Mouse (Mus musculus) hematopoietic stem cell, adult 5-6 weeks (primary cell): ENCODE data around the gene Zfand2b. TPM values are rescaled to one million over a fixed set of nuclear protein-coding genes. Genes with fewer than 3 reads are reported as not detected.

Experiments used
- ATAC-seq, 2 experiments: fragments of 125-278 bp in 1 of 2; replicated peaks in 1 of 2; 2 replicates each; pipeline ENCODE4 v1.8.0; 2016 to 2017; ENCODE audit warnings: inconsistent platforms in 2 of 2, mild to moderate bottlenecking in 2 of 2, moderate number of reproducible peaks in 2 of 2, low read depth in 1 of 2, moderate TSS enrichment in 1 of 2; ENCODE audit not compliant: low FRiP score in 2 of 2, poor library complexity in 2 of 2, severe bottlenecking in 2 of 2, insufficient read depth in 1 of 2, low TSS enrichment in 1 of 2
- total RNA-seq: library from RNA; stranded (forward); fragments of 172-1452, 232-1000 nt; gene quantifications from 2 replicates; pipeline ENCODE4 v1.2.3, GENCODE M21; 2017

The Zfand2b gene
- total RNA-seq: 38.0 and 43.7 TPM in 2 replicates

DNA sequence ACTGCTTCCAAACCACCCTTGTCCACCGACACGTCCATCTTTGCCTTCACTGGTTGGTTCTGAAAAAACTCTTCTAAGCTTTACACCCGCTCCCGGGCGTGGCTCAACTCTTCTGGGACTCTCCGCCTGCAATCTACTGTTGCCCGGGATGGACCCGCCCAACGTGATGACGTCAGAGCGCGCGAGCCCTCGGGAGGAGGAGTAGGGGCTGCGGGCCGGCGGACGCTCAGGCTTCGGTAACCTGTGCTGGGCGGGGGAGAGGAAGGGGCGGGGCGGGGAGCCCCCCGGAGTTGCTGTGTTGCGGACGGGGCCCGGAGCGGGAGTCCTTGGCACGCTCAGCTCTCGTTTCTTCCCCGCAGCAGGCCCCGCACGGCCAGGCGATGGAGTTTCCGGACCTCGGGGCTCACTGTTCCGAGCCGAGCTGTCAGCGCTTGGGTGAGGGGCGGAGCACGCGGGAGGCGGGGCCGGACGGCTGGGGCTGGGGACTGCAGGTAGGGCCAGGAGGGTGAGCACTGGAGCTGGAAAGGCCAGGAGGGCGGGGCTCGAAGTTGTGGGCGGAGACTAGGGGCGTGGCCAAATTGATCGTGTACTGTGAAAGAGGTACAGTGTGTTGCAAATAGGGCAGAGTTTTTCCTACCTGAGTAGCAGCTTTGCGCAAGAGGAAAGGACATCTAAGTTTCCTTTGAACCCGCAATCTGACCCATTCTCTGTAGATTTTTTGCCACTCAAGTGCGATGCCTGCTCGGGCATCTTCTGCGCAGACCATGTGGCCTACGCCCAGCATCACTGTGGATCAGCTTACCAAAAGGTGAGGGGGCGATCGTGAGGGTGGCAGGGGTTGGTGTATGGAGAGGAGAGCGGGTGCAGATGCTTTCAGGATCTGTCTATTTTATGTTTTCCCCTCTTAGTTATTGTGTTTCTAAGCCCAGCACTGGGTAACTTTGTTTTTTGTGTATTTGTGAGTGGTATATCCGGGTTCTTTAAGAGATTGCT is at the start of gene Zfand2b:
Gene Zfand2b (plus strand): TSS at position 175 of the 993 bp plus-strand sequence.
- ATAC-seq: peak; percentile 92 to 93

DNA sequence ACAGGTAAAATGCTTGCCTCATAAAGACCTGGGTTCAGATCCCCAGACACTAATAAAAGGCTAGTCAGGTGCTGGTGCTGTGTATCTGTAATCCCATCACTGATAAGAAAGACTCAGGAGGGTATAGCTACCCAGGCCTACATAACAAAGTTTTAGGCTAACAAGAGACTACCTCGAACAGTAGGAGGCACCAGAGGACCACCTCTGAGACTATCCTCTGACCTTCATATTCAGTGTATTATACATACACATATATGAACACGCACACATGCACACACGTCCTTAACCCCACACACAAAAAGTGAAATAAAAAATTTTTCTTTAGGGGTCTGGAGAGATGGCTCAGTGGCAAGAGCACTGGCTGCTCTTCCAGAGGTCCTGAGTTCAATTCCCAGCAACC is 46.2 kb upstream of the Zfand2b start:
- no peak for ATAC-seq

GRCm38 (mm10) chr1:75124346-75125321 is 43.8 kb upstream of the Zfand2b start, which contains the start of gene Nhej1:
TSS of gene Nhej1 (minus strand) at chr1:75125200.
- peak; percentile 92 for ATAC-seq

GRCm38 (mm10) chr1:75125418-75125817 is 43.0 kb upstream of the Zfand2b start:
- ATAC-seq: peak in 1 of 2 experiments; percentile 0; a peak in 1 of 4 replicates

GRCm38 (mm10) chr1:75128641-75129040 is 39.8 kb upstream of the Zfand2b start:
- ATAC-seq: no peak

- ATAC-seq: no peak
Observed at GRCm38 (mm10) chr1:75133421-75134207, 34.8 kb upstream of the Zfand2b start, which contains the start of gene Slc23a3. TSS of gene Slc23a3 (minus strand) at chr1:75133890.

DNA sequence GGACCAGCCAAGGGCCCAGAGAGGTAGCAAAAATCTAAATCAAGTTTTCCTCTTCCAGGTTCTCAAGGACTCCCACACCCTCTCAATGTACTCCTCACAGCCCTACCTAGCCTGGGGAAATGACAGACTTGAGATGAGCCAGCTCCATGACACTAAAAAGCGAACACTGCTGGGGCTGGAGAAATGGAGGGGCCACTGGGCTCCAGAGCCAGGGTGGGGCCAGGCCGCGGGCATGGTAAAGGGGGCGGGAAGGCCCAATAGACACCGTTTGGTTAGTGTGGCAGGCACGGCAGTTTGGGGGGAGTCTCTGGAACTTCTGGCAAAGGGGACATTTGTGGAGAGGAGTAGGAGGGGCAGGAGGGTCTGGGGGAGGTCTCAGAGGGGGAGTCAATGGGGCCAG is 32.2 kb upstream of the Zfand2b start:
- no peak for ATAC-seq

GRCm38 (mm10) chr1:75136730-75137129 is 31.7 kb upstream of the Zfand2b start:
- ATAC-seq: no peak

- ATAC-seq: no peak
Observed at GRCm38 (mm10) chr1:75138448-75138847, 30.0 kb upstream of the Zfand2b start.

GRCm38 (mm10) chr1:75140601-75141190 is 27.8 kb upstream of the Zfand2b start:
- no peak for ATAC-seq

DNA sequence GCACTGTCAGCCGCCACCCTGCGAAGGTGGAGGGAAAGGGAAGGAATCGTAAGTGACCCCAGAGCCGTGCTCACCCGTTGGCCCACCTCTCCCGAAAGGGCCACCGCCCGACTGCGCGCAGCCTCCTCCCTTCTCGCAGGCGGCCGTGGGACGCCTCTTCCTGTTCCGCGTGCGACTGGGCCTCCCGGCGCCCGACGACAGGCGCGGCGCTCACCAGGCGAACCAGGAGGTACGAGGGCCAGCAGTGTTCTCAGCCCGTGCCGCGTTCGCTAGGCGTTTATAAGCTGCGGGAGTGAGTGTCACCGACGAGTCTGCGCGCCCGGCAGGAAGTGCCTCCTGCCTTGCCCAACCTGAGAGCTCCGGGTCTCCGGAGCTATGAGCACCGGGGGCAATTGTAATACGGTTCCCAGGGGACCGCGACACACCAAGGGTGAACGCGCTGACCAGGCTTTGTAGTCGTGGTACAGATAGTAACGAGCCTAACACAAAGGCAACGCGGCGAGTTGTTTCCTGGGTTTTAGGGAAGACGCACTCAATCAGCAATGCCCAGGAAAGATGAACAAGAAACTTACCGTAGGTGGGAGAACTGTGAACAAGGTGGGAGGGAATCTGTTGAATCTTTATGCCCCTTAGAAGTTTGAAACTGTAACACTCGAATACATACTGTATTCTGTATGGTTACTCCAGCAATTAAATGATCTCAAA is 26.8 kb upstream of the Zfand2b start:
- peak; percentile 66 to 70 for ATAC-seq

DNA sequence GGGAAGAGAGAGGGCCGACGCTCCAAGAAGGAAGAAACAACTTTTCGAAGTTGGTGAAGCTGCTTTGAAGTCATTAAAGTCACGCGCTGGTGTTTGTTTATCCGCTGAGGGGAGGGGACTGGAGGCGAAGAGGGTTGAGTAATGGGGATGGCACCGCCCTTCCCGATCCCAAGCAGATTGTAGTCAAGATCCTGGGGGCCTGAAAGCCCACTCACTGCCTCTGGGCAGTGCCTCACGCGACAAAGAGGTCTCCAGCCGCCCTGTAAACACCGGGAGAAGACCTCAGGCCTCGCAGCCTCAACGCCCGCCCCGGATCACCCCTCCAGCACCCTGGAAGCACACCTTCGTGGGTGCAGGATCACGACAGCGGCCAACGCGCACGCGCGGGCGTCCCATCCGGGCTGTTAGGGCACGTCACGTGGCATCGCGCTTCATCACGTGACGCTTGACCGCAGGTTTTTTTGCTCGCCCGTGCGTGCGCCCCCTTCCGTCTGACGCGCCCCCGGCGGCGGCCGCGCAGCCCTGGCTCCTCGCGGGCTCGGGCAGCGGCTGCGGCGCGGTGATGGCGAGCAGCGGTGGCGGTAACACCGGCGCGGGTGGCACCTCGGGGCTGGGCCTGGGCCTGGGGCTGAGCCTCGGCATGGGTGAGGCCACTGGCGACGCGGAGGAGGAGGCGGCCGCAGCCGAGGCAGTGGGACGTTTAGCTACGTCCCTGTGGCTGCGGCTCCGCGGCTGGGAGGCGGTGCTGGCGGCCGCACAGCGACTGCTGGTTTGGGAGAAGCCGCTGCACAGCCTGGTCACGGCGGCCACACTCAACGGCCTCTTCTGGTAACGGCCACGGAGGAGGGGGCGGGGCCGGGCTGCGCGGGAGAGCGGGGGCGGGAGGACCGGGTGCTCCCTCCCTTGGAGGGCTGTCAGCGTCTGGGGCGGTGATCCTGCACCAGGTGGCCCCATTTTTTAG is 25.9 kb upstream of the Zfand2b start, which contains the start of the genes Cnppd1 and Retreg2:
Gene Cnppd1 (minus strand): TSS at position 411 of the 961 bp plus-strand sequence.
Gene Retreg2 (plus strand): TSS at position 478 of the 961 bp plus-strand sequence.
- peak; percentile 63 to 68 for ATAC-seq

GRCm38 (mm10) chr1:75145589-75145988 is 22.9 kb upstream of the Zfand2b start:
- ATAC-seq: no peak

DNA sequence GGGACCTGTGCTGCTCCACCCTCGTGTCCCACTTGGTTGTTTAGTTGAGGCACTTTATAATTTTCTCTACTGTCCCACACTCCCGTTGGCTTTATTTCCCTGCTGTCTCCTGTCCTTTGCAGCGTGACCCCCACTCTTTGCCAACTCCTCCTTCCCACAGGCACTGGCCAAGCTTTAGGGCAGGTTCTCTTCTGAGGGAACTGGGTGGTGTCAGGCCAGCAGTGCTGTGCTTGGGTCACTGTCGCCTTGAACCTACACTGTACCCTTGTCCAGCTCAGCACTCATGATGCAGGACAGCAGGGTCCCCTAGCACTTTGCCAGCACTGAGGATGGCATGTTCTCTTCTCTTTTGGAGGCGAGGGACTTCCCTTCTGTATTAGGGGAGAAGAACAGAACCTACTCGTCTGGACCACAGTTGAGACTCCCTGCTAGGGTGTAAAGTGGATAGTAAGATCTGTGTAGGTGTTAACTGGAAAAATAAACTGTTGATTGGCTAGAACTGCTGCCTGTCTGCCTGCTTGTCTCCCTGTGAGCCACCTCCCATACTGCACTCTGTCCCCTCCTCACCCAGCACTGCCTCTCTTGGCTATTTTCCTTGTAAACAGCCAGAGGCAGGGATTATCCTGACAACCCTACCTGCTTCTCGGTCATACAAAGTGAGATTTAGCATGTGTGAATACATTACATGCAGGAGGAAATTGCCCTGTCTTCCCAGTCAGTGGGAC is 20.9 kb upstream of the Zfand2b start:
- ATAC-seq: no peak
